Mouse (Mus musculus): ENCODE measurements around the gene Tuft1. TPM values are rescaled to one million over a fixed set of nuclear protein-coding genes. Genes with fewer than 3 reads are reported as not detected.
A peak's percentile ranks its signal among the peaks of the same experiment; 100 is the strongest.

Tuft1 gene
- polyA plus RNA-seq, 1 experiment from 2014 or later, result 3.9 TPM

GRCm38 (mm10) chr3:94591066-94591465, 67.6 kb downstream of the Tuft1 start:
- no peaks in the 10 kb centered on the region for H3K27me3 ChIP-seq (ENCODE audit: control insufficient read depth, insufficient read depth, low read length)
- no peak overlapping the region for H3K4me2 ChIP-seq (replicated peaks; ENCODE audit: low read depth, low read length)
- no peak overlapping the region for H3K27ac ChIP-seq (ENCODE audit: low read depth, low read length)
- ATAC-seq (ENCODE audit: low FRiP score) (no peak), DNase-seq (ENCODE audit: low spot score) (no peak)
- no peaks in the 10 kb centered on the region for H3K4me1 ChIP-seq (replicated peaks; ENCODE audit: control insufficient read depth, insufficient read depth, low read length)
- WGBS, result 81% methylated on average over 5 of the region's 5 CpGs
- no peaks in the 10 kb centered on the region for H3K36me3 ChIP-seq (ENCODE audit: control insufficient read depth, insufficient read depth, low read length)
- no peaks in the 10 kb centered on the region for H3K9me3 ChIP-seq (ENCODE audit: control insufficient read depth, low read length)
- H3K9ac ChIP-seq (ENCODE audit: low read depth, low read length), result no peak overlapping the region
- H3K4me3 ChIP-seq (ENCODE audit: low read depth, low read length), result no peak overlapping the region

DNA sequence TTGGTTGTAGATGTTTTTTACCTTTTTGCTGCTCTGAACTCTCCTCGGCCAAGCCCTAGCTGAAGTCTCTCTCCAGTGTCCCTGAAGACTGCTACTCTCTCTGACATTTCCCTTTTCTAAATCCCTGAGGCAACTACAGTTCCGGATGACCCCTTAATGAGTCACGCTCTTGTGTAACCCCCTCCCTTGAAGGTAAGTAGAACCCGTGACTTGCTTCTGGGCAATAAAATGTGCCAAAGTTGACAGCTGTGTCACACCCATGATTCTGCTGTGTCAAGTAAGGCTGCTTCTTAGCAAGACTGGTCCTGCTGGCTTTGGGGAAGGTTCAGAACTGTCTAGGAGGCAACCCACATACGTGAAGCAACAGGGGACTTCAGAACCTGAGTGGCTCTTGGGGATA, 70.7 kb downstream of the Tuft1 start:
- Histone ChIP-seq H3K27me3 (ENCODE audit: control insufficient read depth, insufficient read depth, low read length) (no peaks in the 10 kb centered on the region), H3K4me1 (replicated peaks; ENCODE audit: control insufficient read depth, insufficient read depth, low read length) (no peaks in the 10 kb centered on the region), H3K27ac (ENCODE audit: low read depth, low read length) (no peak overlapping the region), H3K4me2 (replicated peaks; ENCODE audit: low read depth, low read length) (no peak overlapping the region), H3K36me3 (ENCODE audit: control insufficient read depth, insufficient read depth, low read length) (no peaks in the 10 kb centered on the region), H3K9ac (ENCODE audit: low read depth, low read length) (no peak overlapping the region), H3K4me3 (ENCODE audit: low read depth, low read length) (no peak overlapping the region), H3K9me3 (ENCODE audit: control insufficient read depth, low read length) (no peaks in the 10 kb centered on the region)
- ATAC-seq (ENCODE audit: low FRiP score), result no peak
- DNase-seq (ENCODE audit: low spot score), result no peak
- 76% methylated on average over 5 of the region's 5 CpGs for WGBS

- H3K9me3 ChIP-seq (ENCODE audit: control insufficient read depth, low read length), result no peaks in the 10 kb centered on the region
- no peak overlapping the region for H3K27ac ChIP-seq (ENCODE audit: low read depth, low read length)
- H3K4me1 ChIP-seq (replicated peaks; ENCODE audit: control insufficient read depth, insufficient read depth, low read length), result no peaks in the 10 kb centered on the region
- 74% methylated on average over 7 of the region's 7 CpGs for WGBS
- no peaks in the 10 kb centered on the region for H3K27me3 ChIP-seq (ENCODE audit: control insufficient read depth, insufficient read depth, low read length)
- no peaks in the 10 kb centered on the region for H3K36me3 ChIP-seq (ENCODE audit: control insufficient read depth, insufficient read depth, low read length)
- ATAC-seq (ENCODE audit: low FRiP score), result no peak
- no peak overlapping the region for H3K9ac ChIP-seq (ENCODE audit: low read depth, low read length)
- H3K4me2 ChIP-seq (replicated peaks; ENCODE audit: low read depth, low read length), result no peak overlapping the region
- no peak overlapping the region; the same call in 1 of the 2 replicates for H3K4me3 ChIP-seq (ENCODE audit: low read depth, low read length)
- DNase-seq (ENCODE audit: low spot score), result no peak
Measured at GRCm38 (mm10) chr3:94582944-94583343, 75.7 kb downstream of the Tuft1 start.

DNA sequence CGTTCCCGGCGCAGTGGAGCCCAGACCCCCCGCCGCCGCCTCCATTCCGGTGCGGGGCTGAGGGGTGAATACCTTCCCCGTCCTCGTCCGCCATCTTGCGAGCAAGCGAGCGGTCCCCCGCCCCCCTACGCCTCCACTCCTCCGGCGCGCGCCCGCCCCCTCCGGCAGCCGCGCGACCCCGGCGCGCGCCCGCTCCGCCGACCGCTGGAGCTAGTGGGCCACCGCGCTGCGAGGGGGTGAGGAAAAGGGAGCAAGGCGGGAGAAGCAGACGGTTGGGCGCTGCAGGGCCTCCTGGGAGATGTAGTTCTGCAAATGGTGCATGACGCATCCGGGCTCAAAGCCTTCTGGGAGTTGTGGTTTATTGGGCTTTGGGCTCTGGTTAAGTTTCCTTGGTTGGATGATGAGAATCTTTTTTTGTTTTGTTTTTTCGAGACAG, 76.2 kb downstream of the Tuft1 start, which contains the start of gene Snx27:
Gene Snx27, minus strand, starts transcription at position 261 of the 436 bp plus-strand sequence.
- Histone ChIP-seq H3K4me3 (ENCODE audit: low read depth, low read length) (peak within 1 kb of the TSS; percentile 91), H3K9me3 (ENCODE audit: control insufficient read depth, low read length) (no peaks in the 10 kb centered on the region), H3K27ac (ENCODE audit: low read depth, low read length) (peak within 1 kb of the TSS; percentile 83), H3K36me3 (ENCODE audit: control insufficient read depth, insufficient read depth, low read length) (no peaks in the 10 kb centered on the region), H3K4me1 (replicated peaks; ENCODE audit: control insufficient read depth, insufficient read depth, low read length) (no peaks in the 10 kb centered on the region), H3K27me3 (ENCODE audit: control insufficient read depth, insufficient read depth, low read length) (no peaks in the 10 kb centered on the region), H3K4me2 (replicated peaks; ENCODE audit: low read depth, low read length) (peak within 1 kb of the TSS; percentile 49), H3K9ac (ENCODE audit: low read depth, low read length) (peak within 1 kb of the TSS; percentile 89)
- ATAC-seq (ENCODE audit: low FRiP score) (peak; percentile 99), DNase-seq (ENCODE audit: low spot score) (peak; percentile 97)
- under 1% methylated on average over 39 of the region's 42 CpGs for WGBS

DNA sequence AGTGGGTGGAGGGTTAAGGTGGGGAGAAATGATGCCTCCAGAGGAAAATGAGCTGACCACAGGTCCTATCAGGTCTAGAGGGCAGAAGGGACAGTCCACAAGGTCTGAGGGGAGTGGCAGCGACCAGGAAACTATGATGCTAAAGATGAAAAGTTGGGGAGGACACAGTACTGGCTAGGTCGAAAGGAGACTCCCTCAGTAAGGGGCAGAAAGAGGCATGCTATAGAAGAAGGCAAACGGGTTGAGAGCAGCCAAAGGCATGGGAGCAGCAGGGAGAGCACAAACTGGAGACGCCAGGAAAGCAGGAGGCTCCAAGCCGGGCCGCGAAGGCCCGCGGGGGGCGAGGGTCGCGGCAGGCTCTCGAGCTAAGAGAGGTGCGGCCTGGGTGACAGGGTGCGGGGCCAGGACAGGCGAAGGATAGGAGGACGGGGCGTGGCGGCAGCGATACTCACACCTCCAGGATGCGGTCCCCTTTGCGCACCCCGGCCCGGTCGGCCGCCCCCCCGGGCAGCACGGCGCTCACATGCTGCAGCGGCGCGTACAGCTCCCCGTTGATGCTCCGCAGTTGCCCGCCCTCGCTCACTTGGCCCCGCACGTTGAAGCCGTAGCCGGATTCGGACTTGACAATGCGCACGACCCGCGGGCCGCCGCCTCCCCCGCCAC, 76.7 kb downstream of the Tuft1 start:
- H3K9ac ChIP-seq (ENCODE audit: low read depth, low read length), result peak overlapping the region; percentile 89
- H3K9me3 ChIP-seq (ENCODE audit: control insufficient read depth, low read length), result no peaks in the 10 kb centered on the region
- no peaks in the 10 kb centered on the region for H3K36me3 ChIP-seq (ENCODE audit: control insufficient read depth, insufficient read depth, low read length)
- peak overlapping the region; percentile 49 for H3K4me2 ChIP-seq (replicated peaks; ENCODE audit: low read depth, low read length)
- DNase-seq (ENCODE audit: low spot score) (no peak), ATAC-seq (ENCODE audit: low FRiP score) (peak; percentile 87)
- H3K27ac ChIP-seq (ENCODE audit: low read depth, low read length), result peak overlapping the region; percentile 83
- H3K4me1 ChIP-seq (replicated peaks; ENCODE audit: control insufficient read depth, insufficient read depth, low read length), result no peaks in the 10 kb centered on the region
- WGBS, result 0% methylated on average over 32 of the region's 48 CpGs
- no peaks in the 10 kb centered on the region for H3K27me3 ChIP-seq (ENCODE audit: control insufficient read depth, insufficient read depth, low read length)
- H3K4me3 ChIP-seq (ENCODE audit: low read depth, low read length), result peak overlapping the region; percentile 91

DNA sequence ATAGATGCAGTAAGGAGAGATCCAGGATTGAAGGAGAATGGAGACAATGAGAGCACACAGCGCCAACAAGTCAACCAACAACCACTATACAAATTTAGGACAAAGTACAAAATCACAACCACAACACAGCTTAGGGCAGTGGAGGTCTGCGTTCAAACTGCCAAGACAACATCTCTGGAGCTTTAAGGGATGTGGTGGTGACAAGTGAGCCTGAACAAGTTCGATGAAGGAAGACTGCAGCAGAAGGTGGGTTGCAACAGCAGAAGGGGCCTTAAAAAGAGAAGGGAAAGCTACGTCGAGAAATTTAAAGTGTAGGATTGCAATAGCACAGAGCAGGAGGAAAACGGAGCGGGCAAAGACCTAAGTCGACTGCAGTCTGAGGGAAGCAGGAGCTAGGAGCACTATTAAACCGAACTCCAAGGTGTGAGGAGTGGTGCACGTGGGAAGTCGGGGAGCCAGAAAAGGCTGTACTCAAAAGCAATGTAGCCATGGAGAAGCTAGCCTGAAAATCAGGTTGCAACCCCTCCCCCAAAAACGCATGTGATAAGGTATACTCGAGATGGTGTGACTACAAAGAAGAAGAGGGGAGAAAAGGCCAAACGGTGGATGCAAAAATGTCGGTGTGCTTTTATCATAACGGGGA, 77.4 kb downstream of the Tuft1 start:
- Histone ChIP-seq H3K27ac (ENCODE audit: low read depth, low read length) (no peak overlapping the region), H3K4me3 (ENCODE audit: low read depth, low read length) (peak overlapping the region; percentile 91), H3K9ac (ENCODE audit: low read depth, low read length) (peak overlapping the region; percentile 89), H3K36me3 (ENCODE audit: control insufficient read depth, insufficient read depth, low read length) (no peaks in the 10 kb centered on the region), H3K9me3 (ENCODE audit: control insufficient read depth, low read length) (no peaks in the 10 kb centered on the region), H3K4me2 (replicated peaks; ENCODE audit: low read depth, low read length) (peak overlapping the region; percentile 49), H3K27me3 (ENCODE audit: control insufficient read depth, insufficient read depth, low read length) (no peaks in the 10 kb centered on the region), H3K4me1 (replicated peaks; ENCODE audit: control insufficient read depth, insufficient read depth, low read length) (no peaks in the 10 kb centered on the region)
- peak; percentile 41 for DNase-seq (ENCODE audit: low spot score)
- no peak for ATAC-seq (ENCODE audit: low FRiP score)
- 3% methylated on average over 16 of the region's 16 CpGs for WGBS

DNA sequence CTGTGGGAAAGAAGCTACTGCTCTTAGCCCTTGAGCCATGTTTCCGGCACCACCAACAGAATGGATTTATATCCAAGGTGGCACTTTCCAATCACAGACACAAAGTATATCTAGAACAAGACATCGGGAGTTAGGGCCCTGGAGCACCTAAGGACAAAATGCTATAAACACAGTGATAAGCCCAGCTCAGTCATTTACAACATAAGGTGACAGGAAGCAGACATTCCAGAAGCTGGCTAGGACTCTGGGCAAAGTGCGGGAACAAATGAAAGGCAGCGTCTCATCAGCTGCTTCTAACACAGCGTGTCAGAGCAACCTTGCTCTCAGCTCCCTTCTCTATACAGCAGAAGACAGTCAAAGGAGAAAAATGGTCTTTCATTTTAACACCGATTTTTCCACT, 84.2 kb downstream of the Tuft1 start:
- Histone ChIP-seq H3K4me2 (replicated peaks; ENCODE audit: low read depth, low read length) (no peak overlapping the region), H3K9me3 (ENCODE audit: control insufficient read depth, low read length) (no peaks in the 10 kb centered on the region), H3K36me3 (ENCODE audit: control insufficient read depth, insufficient read depth, low read length) (no peaks in the 10 kb centered on the region), H3K27me3 (ENCODE audit: control insufficient read depth, insufficient read depth, low read length) (no peaks in the 10 kb centered on the region), H3K9ac (ENCODE audit: low read depth, low read length) (no peak overlapping the region), H3K4me3 (ENCODE audit: low read depth, low read length) (no peak overlapping the region), H3K4me1 (replicated peaks; ENCODE audit: control insufficient read depth, insufficient read depth, low read length) (no peaks in the 10 kb centered on the region), H3K27ac (ENCODE audit: low read depth, low read length) (no peak overlapping the region)
- 83% methylated on average over 6 of the region's 6 CpGs for WGBS
- no peak for DNase-seq (ENCODE audit: low spot score)
- ATAC-seq (ENCODE audit: low FRiP score), result no peak

DNA sequence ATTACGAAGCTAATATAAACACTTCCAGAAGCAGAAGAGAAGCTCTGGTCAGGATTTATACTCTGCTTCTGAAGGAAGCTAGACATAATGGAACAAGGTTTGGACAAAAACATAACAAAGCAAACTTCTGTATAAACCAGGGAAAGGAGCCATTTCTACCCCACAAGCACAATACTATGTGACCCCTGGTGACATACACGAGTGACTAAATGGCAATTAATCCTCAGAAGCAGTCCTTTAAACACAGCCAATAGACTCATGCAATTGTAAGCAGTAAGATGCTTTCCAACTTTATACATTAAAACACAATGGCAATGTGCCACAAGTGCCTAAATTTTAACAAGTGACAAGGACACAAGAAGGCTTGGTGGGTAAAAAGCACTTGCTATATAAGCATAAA, 91.4 kb downstream of the Tuft1 start:
- H3K4me3 ChIP-seq (ENCODE audit: low read depth, low read length), result no peak overlapping the region
- no peaks in the 10 kb centered on the region for H3K4me1 ChIP-seq (replicated peaks; ENCODE audit: control insufficient read depth, insufficient read depth, low read length)
- no peaks in the 10 kb centered on the region for H3K36me3 ChIP-seq (ENCODE audit: control insufficient read depth, insufficient read depth, low read length)
- ATAC-seq (ENCODE audit: low FRiP score), result no peak
- DNase-seq (ENCODE audit: low spot score), result no peak
- no peaks in the 10 kb centered on the region for H3K27me3 ChIP-seq (ENCODE audit: control insufficient read depth, insufficient read depth, low read length)
- H3K9me3 ChIP-seq (ENCODE audit: control insufficient read depth, low read length), result no peaks in the 10 kb centered on the region
- H3K9ac ChIP-seq (ENCODE audit: low read depth, low read length), result no peak overlapping the region
- no peak overlapping the region for H3K27ac ChIP-seq (ENCODE audit: low read depth, low read length)
- H3K4me2 ChIP-seq (replicated peaks; ENCODE audit: low read depth, low read length), result no peak overlapping the region
- 72% methylated on average over 2 of the region's 2 CpGs for WGBS

- H3K4me1 ChIP-seq (replicated peaks; ENCODE audit: control insufficient read depth, insufficient read depth, low read length), result no peaks in the 10 kb centered on the region
- ATAC-seq (ENCODE audit: low FRiP score) (no peak), DNase-seq (ENCODE audit: low spot score) (no peak)
- H3K4me3 ChIP-seq (ENCODE audit: low read depth, low read length), result no peak overlapping the region
- no peaks in the 10 kb centered on the region for H3K9me3 ChIP-seq (ENCODE audit: control insufficient read depth, low read length)
- H3K27me3 ChIP-seq (ENCODE audit: control insufficient read depth, insufficient read depth, low read length), result no peaks in the 10 kb centered on the region
- no peak overlapping the region for H3K9ac ChIP-seq (ENCODE audit: low read depth, low read length)
- H3K4me2 ChIP-seq (replicated peaks; ENCODE audit: low read depth, low read length), result no peak overlapping the region
- H3K36me3 ChIP-seq (ENCODE audit: control insufficient read depth, insufficient read depth, low read length), result no peaks in the 10 kb centered on the region
- 90% methylated on average over 2 of the region's 2 CpGs for WGBS
- H3K27ac ChIP-seq (ENCODE audit: low read depth, low read length), result no peak overlapping the region
Measured at GRCm38 (mm10) chr3:94565557-94565956, 93.1 kb downstream of the Tuft1 start.

Measured in hindbrain, embryonic 11.5 days (tissue).